Mouse (Mus musculus) ES-Bruce4 (cell line): Measurements from ENCODE around the gene Abcf3.

ENCODE experiments used
- CTCF ChIP-seq: IDR thresholded peaks from one replicate; pipeline ENCODE4 v1.8.1; 2011; ENCODE audit warnings: low read depth, low read length
- EP300 ChIP-seq: IDR thresholded peaks from 2 replicates; pipeline ENCODE4 v1.6.1; 2011; ENCODE audit warnings: low read depth, low read length; ENCODE audit not compliant: insufficient read depth
- POLR2A ChIP-seq: IDR thresholded peaks from one replicate; pipeline ENCODE4 v1.8.1; 2011; ENCODE audit warnings: low read length; ENCODE audit not compliant: insufficient read depth

GRCm38 (mm10) chr16:20530941-20531340, 17.4 kb upstream of the Abcf3 start:
- TF ChIP-seq POLR2A (no peak), CTCF (no peak), EP300 (no peak)
